Mouse (Mus musculus) NIH3T3 (cell line): Measurements from ENCODE around the gene A730049H05Rik.
A peak's percentile ranks its signal among the peaks of the same experiment; 100 is the strongest.

Experiments used
- DNase-seq: peaks from one replicate; pipeline ENCODE4 v3.0.0-alpha.2; 2012; ENCODE audit warnings: low read depth

A730049H05Rik gene

GRCm38 (mm10) chr6:92829148-92829547 is 12.9 kb downstream of the A730049H05Rik start:
- no peak for DNase-seq

GRCm38 (mm10) chr6:92831106-92831505 is 14.8 kb downstream of the A730049H05Rik start:
- DNase-seq, result no peak

GRCm38 (mm10) chr6:92842000-92842399 is 25.7 kb downstream of the A730049H05Rik start:
- DNase-seq, result no peak

- DNase-seq, result no peak
These were observed 27.2 kb downstream of the A730049H05Rik start for GRCm38 (mm10) chr6:92843474-92843873.

GRCm38 (mm10) chr6:92845898-92846297 is 29.6 kb downstream of the A730049H05Rik start:
- DNase-seq, result no peak

GRCm38 (mm10) chr6:92846614-92847013 is 30.3 kb downstream of the A730049H05Rik start:
- DNase-seq, result no peak

- no peak for DNase-seq
These were observed 32.9 kb downstream of the A730049H05Rik start for GRCm38 (mm10) chr6:92849208-92849607.

- peak; percentile 10 for DNase-seq
These were observed 34.0 kb downstream of the A730049H05Rik start for GRCm38 (mm10) chr6:92850250-92850649.

GRCm38 (mm10) chr6:92854873-92855272 is 38.6 kb downstream of the A730049H05Rik start:
- DNase-seq, result no peak

GRCm38 (mm10) chr6:92857761-92858160 is 41.5 kb downstream of the A730049H05Rik start:
- no peak for DNase-seq

- DNase-seq, result no peak
These were observed 42.6 kb downstream of the A730049H05Rik start for GRCm38 (mm10) chr6:92858721-92859510.

- no peak for DNase-seq
These were observed 44.1 kb downstream of the A730049H05Rik start for GRCm38 (mm10) chr6:92860285-92860912.

GRCm38 (mm10) chr6:92862599-92862998 is 46.3 kb downstream of the A730049H05Rik start:
- DNase-seq, result no peak

GRCm38 (mm10) chr6:92869089-92869581 is 52.9 kb downstream of the A730049H05Rik start, which contains the start of gene Gm15737:
Gm15737 (plus strand) TSS chr6:92869357.
- peak; percentile 18 for DNase-seq

- DNase-seq, result peak; percentile 25
These were observed 53.4 kb downstream of the A730049H05Rik start for GRCm38 (mm10) chr6:92869582-92870219.

- no peak for DNase-seq
These were observed 55.5 kb downstream of the A730049H05Rik start for GRCm38 (mm10) chr6:92871813-92872212.

- peak; percentile 19 for DNase-seq
These were observed 56.5 kb downstream of the A730049H05Rik start for GRCm38 (mm10) chr6:92872766-92873165.

GRCm38 (mm10) chr6:92874854-92875253 is 58.6 kb downstream of the A730049H05Rik start:
- no peak for DNase-seq

- no peak for DNase-seq
These were observed 59.1 kb downstream of the A730049H05Rik start for GRCm38 (mm10) chr6:92875340-92875739.

GRCm38 (mm10) chr6:92876121-92876520 is 59.8 kb downstream of the A730049H05Rik start:
- no peak for DNase-seq

GRCm38 (mm10) chr6:92877236-92877635 is 61.0 kb downstream of the A730049H05Rik start:
- DNase-seq, result no peak

GRCm38 (mm10) chr6:92878771-92879170 is 62.5 kb downstream of the A730049H05Rik start:
- no peak for DNase-seq
